Mouse (Mus musculus): Measurements from ENCODE around the gene Serpine1.

- no peak for TF ChIP-seq CTCF (IDR thresholded peaks at IDR 0.05; ENCODE audit: insufficient read depth, low read length)
- TF ChIP-seq POLR2A (IDR thresholded peaks at IDR 0.05; ENCODE audit: borderline replicate concordance, extremely low read depth, low read depth, low read length): no peak
Observed at GRCm38 (mm10) chr5:137068711-137069110, 3.4 kb downstream of the Serpine1 start.
